Mouse (Mus musculus): ENCODE data around the gene H2-DMb2.

The H2-DMb2 gene

DNA sequence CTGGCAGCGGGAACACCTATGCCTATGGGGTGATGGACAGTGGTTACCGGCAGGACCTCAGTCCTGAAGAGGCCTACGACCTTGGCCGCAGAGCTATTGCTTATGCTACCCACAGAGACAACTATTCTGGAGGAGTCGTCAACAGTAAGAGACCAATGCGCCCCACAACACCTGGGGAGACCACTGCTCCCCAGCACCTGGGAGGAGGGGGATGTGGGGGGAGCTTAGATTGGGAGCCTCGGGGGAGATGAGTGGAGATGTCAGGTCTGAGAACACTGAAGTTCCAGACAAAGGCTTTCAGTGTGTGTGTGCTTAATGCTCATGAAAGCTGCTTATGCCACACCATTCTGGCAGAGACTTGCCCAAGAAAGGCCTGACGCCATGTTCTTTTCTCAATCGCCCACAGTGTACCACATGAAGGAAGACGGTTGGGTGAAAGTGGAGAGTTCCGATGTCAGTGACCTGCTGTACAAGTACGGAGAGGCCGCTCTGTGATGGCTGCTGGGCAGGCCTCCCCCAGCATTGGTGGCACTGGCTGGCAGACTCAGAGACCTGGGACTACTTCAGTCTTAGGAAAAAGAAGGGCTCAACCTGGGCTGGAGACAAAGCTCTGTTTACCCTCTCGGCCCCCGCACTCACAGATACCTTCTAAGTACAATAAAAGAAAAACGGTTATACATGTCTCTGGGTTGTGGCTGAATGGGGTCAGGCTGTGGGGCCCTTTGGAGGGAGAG, 57.8 kb downstream of the H2-DMb2 start:
- no peak for DNase-seq (ENCODE audit: inconsistent age in 2 of 2, low spot score in 1 of 2)

Measured in adrenal gland, adult (tissue).